Mouse (Mus musculus) midbrain, embryonic 16.5 days (tissue): ENCODE measurements around the gene Atn1. TPM values are rescaled to one million over a fixed set of nuclear protein-coding genes. Genes with fewer than 3 reads are reported as not detected.

ENCODE experiments used
- ATAC-seq: fragments of 200-750 bp; cut with Nextera tagmentation; 2 replicates; pipeline ENCODE4 v1.8.0; 2017; ENCODE audit warnings: moderate TSS enrichment
- H3K27ac ChIP-seq: fragments of 300-500 bp; sonication (generic); 2 replicates; pipeline ENCODE4 v1.5.1; 2014; ENCODE audit warnings: mild to moderate bottlenecking, low read length, mixed read lengths
- H3K27me3 ChIP-seq: fragments of 300-500 bp; sonication (generic); 2 replicates; pipeline ENCODE4 v1.6.1; 2014; ENCODE audit warnings: low read depth, low read length, mixed read lengths; ENCODE audit not compliant: control insufficient read depth, insufficient read depth
- H3K36me3 ChIP-seq: fragments of 300-500 bp; sonication (generic); 2 replicates; pipeline ENCODE4 v1.6.1; 2014; ENCODE audit warnings: mild to moderate bottlenecking, low read length, moderate library complexity, mixed read lengths; ENCODE audit not compliant: control insufficient read depth, insufficient read depth
- H3K4me1 ChIP-seq: fragments of 300-500 bp; sonication (generic); 2 replicates; pipeline ENCODE4 v1.6.1; 2014; ENCODE audit warnings: mild to moderate bottlenecking, low read length, mixed read lengths; ENCODE audit not compliant: control insufficient read depth, insufficient read depth
- H3K4me2 ChIP-seq: fragments of 300-500 bp; sonication (generic); 2 replicates; pipeline ENCODE4 v1.6.1; 2014; ENCODE audit warnings: mild to moderate bottlenecking, low read length, mixed read lengths
- H3K4me3 ChIP-seq: fragments of 300-500 bp; sonication (generic); 2 replicates; pipeline ENCODE4 v1.5.1; 2014; ENCODE audit warnings: low read depth, mild to moderate bottlenecking, low read length, moderate library complexity, mixed read lengths
- H3K9ac ChIP-seq: fragments of 300-500 bp; sonication (generic); 2 replicates; pipeline ENCODE4 v1.6.1; 2014; ENCODE audit warnings: low read depth, low read length, mixed read lengths
- H3K9me3 ChIP-seq: fragments of 300-500 bp; sonication (generic); replicated peaks from 2 replicates; pipeline ENCODE4 v1.6.1; 2014; ENCODE audit warnings: mild to moderate bottlenecking, low read length, mixed read lengths; ENCODE audit not compliant: control insufficient read depth, poor library complexity, severe bottlenecking
- WGBS: fragments of 180-500 bp; shearing (Covaris S2); extraction: QIAGEN DNeasy Blood & Tissue Kit; methylation state at CpG from one replicate; pipeline ENCODE4 v1.1.7; 2014; 5-methylcytosine and 5-hydroxymethylcytosine counted together
- polyA plus RNA-seq: library from polyadenylated mRNA; unstranded; fragments of >200 nt; fragmentation: Nextera tagmentation; extraction: Ambion mirVana; gene quantifications from 2 replicates; pipeline ENCODE4 v1.2.1, GENCODE M21; 2015

Gene Atn1
- polyA plus RNA-seq, 1 experiment from 2014 or later = 28.9 TPM

- H3K4me2 ChIP-seq = no peak overlapping the region
- H3K27ac ChIP-seq = no peak overlapping the region
- H3K36me3 ChIP-seq = no peaks in the 10 kb centered on the region
- H3K4me1 ChIP-seq = no peaks in the 10 kb centered on the region
- H3K4me3 ChIP-seq = no peak overlapping the region
- 89% methylated on average over 10 of the region's 10 CpGs for WGBS
- ATAC-seq = no peak
- H3K27me3 ChIP-seq = no peaks in the 10 kb centered on the region
- H3K9ac ChIP-seq = no peak overlapping the region
- no peaks in the 10 kb centered on the region for H3K9me3 ChIP-seq
Measured at GRCm38 (mm10) chr6:124724472-124724871, 31.9 kb downstream of the Atn1 start.

- H3K9me3 ChIP-seq = no peaks in the 10 kb centered on the region
- no peak overlapping the region for H3K4me2 ChIP-seq
- no peaks in the 10 kb centered on the region for H3K4me1 ChIP-seq
- no peak overlapping the region for H3K4me3 ChIP-seq
- no peak overlapping the region for H3K27ac ChIP-seq
- no peak overlapping the region for H3K9ac ChIP-seq
- ATAC-seq = no peak
- no peaks in the 10 kb centered on the region for H3K27me3 ChIP-seq
- WGBS = 88% methylated on average over 8 of the region's 8 CpGs
- no peaks in the 10 kb centered on the region for H3K36me3 ChIP-seq
Measured at GRCm38 (mm10) chr6:124723541-124723940, 32.8 kb downstream of the Atn1 start.

GRCm38 (mm10) chr6:124722876-124723473 lies 33.3 kb downstream of the Atn1 start:
- Histone ChIP-seq H3K36me3 (no peaks in the 10 kb centered on the region), H3K9ac (no peak overlapping the region), H3K4me3 (no peak overlapping the region), H3K4me1 (no peaks in the 10 kb centered on the region), H3K9me3 (no peaks in the 10 kb centered on the region), H3K4me2 (no peak overlapping the region), H3K27ac (no peak overlapping the region), H3K27me3 (no peaks in the 10 kb centered on the region)
- no peak for ATAC-seq
- WGBS = 82% methylated on average over 6 of the region's 6 CpGs

GRCm38 (mm10) chr6:124720904-124721303 lies 35.4 kb downstream of the Atn1 start:
- Histone ChIP-seq H3K4me1 (no peaks in the 10 kb centered on the region), H3K27ac (no peak overlapping the region), H3K4me2 (no peak overlapping the region), H3K27me3 (no peaks in the 10 kb centered on the region), H3K4me3 (no peak overlapping the region), H3K9me3 (no peaks in the 10 kb centered on the region), H3K36me3 (peaks cover 15% of the 10 kb centered on the region), H3K9ac (no peak overlapping the region)
- WGBS = 56% methylated on average over 11 of the region's 11 CpGs
- ATAC-seq = no peak

- H3K27me3 ChIP-seq = no peaks in the 10 kb centered on the region
- no peak for ATAC-seq
- H3K27ac ChIP-seq = no peak overlapping the region
- no peaks in the 10 kb centered on the region for H3K4me1 ChIP-seq
- no peak overlapping the region for H3K4me2 ChIP-seq
- no peak overlapping the region; the same call in 1 of the 2 replicates for H3K9ac ChIP-seq
- peaks cover 28% of the 10 kb centered on the region for H3K36me3 ChIP-seq
- no peaks in the 10 kb centered on the region for H3K9me3 ChIP-seq
- H3K4me3 ChIP-seq = no peak overlapping the region
- WGBS = 69% methylated on average over 7 of the region's 7 CpGs
Measured at GRCm38 (mm10) chr6:124719354-124719978, 36.9 kb downstream of the Atn1 start.

GRCm38 (mm10) chr6:124718703-124719102 lies 37.6 kb downstream of the Atn1 start:
- no peak overlapping the region for H3K4me3 ChIP-seq
- H3K9me3 ChIP-seq = no peaks in the 10 kb centered on the region
- peaks cover 4% of the 10 kb centered on the region for H3K4me1 ChIP-seq
- WGBS = 64% methylated on average over 12 of the region's 16 CpGs
- H3K27ac ChIP-seq = no peak overlapping the region
- peaks cover 28% of the 10 kb centered on the region for H3K36me3 ChIP-seq
- no peak for ATAC-seq
- no peaks in the 10 kb centered on the region for H3K27me3 ChIP-seq
- no peak overlapping the region for H3K4me2 ChIP-seq
- H3K9ac ChIP-seq = 0 out of 2 replicates have a peak overlapping the region, but pooled peaks have one; percentile 20

GRCm38 (mm10) chr6:124717968-124718367 lies 38.4 kb downstream of the Atn1 start:
- WGBS = 83% methylated on average over 13 of the region's 13 CpGs
- ATAC-seq = no peak
- Histone ChIP-seq H3K4me2 (no peak overlapping the region), H3K4me1 (peaks cover 11% of the 10 kb centered on the region), H3K36me3 (peaks cover 28% of the 10 kb centered on the region), H3K4me3 (no peak overlapping the region), H3K27ac (no peak overlapping the region), H3K9me3 (no peaks in the 10 kb centered on the region), H3K27me3 (no peaks in the 10 kb centered on the region), H3K9ac (no peak overlapping the region)

GRCm38 (mm10) chr6:124716864-124717490 lies 39.3 kb downstream of the Atn1 start:
- Histone ChIP-seq H3K4me3 (no peak overlapping the region), H3K4me1 (peaks cover 14% of the 10 kb centered on the region), H3K36me3 (peaks cover 28% of the 10 kb centered on the region), H3K4me2 (no peak overlapping the region), H3K9ac (no peak overlapping the region), H3K27ac (no peak overlapping the region), H3K27me3 (no peaks in the 10 kb centered on the region), H3K9me3 (no peaks in the 10 kb centered on the region)
- 62% methylated on average over 20 of the region's 20 CpGs for WGBS
- ATAC-seq = no peak

GRCm38 (mm10) chr6:124712918-124713317 lies 43.4 kb downstream of the Atn1 start:
- WGBS = 23% methylated on average over 11 of the region's 11 CpGs
- Histone ChIP-seq H3K27ac (peak overlapping the region; percentile 86; the same call in 1 of the 2 replicates), H3K27me3 (no peaks in the 10 kb centered on the region), H3K9ac (peak overlapping the region; percentile 96), H3K4me2 (peak overlapping the region; percentile 87), H3K9me3 (no peaks in the 10 kb centered on the region), H3K36me3 (peaks cover 28% of the 10 kb centered on the region), H3K4me3 (peak overlapping the region; percentile 98), H3K4me1 (peaks cover 31% of the 10 kb centered on the region)
- no peak; the same call in 1 of the 2 replicates for ATAC-seq
